Mouse (Mus musculus) embryo, embryonic 9.5 days (tissue): ENCODE results near the gene Plcd1.

Experiments
- DNase-seq: peaks from one replicate; pipeline ENCODE4 v3.0.0-alpha.2; 2017; ENCODE audit errors: extremely low spot score

The Plcd1 gene

GRCm38 (mm10) chr9:119025832-119026331 is 67.4 kb downstream of the Plcd1 start:
- DNase-seq = no peak

DNA sequence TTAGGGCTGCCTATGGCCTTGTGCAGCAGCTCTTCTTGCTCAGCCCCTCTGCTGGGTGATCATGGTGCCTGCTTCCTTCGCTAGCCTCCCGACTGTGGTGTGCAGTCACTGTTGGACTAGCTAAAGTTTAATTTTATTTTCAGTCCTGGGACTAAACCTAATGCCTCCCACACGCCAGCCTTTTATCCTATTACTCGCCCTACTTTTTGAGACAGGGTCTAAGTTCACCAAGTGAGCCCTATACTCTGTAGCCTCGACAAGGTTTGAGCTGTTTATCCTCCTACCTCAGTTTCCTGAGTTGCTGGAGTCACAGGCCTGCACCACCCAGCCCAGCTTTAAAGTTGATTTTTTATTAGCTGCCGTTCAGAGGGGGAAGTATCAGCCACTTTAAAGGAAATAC is 68.0 kb downstream of the Plcd1 start:
- DNase-seq = no peak

DNA sequence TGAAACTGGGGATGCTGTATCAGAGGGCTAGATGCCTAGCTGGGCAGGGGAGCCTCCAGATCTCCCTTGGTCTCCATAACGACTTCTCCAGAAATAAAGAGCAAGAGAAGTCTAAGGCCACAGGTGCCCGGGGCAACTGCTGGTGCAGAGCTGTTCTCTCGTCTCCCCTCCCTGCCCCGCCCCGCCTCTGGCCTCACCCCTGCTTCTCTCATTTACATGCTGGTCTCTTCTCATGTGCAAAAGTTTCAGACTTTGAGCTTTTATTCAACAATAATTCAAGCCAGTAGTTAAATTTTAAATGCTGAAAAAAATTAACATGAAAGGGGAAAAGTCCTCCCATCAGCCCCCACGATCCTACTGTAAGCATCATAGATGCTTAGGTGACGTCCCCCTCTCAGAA is 71.6 kb downstream of the Plcd1 start:
- no peak for DNase-seq
